Mouse (Mus musculus) G1E (cell line): Measurements from ENCODE around the gene Ndufb7. TPM values are rescaled to one million over a fixed set of nuclear protein-coding genes. Genes with fewer than 3 reads are reported as not detected.

ENCODE experiments used
- ATAC-seq: 2 replicates; pipeline ENCODE4 v1.8.0; 2016; ENCODE audit warnings: mild to moderate bottlenecking; ENCODE audit not compliant: insufficient number of reproducible peaks, poor library complexity, low FRiP score, severe bottlenecking; ENCODE audit errors: extremely low read depth
- DNase-seq: peaks from one replicate; pipeline ENCODE4 v3.0.0; 2012; ENCODE audit warnings: low spot score
- H3K27me3 ChIP-seq: 2 replicates; pipeline ENCODE4 v1.6.1; 2012; ENCODE audit warnings: mild to moderate bottlenecking, low read length, inconsistent platforms; ENCODE audit not compliant: insufficient read depth
- H3K36me3 ChIP-seq: replicated peaks from 2 replicates; pipeline ENCODE3; 2012; ENCODE audit warnings: mild to moderate bottlenecking, inconsistent platforms
- H3K4me1 ChIP-seq: 2 replicates; pipeline ENCODE4 v1.6.1; 2012; ENCODE audit warnings: low read depth, low read length, inconsistent platforms, mixed read lengths; ENCODE audit not compliant: insufficient read depth
- H3K4me3 ChIP-seq: 2 replicates; pipeline ENCODE4 v1.5.1; 2012; ENCODE audit warnings: low read depth, mild to moderate bottlenecking, inconsistent platforms, low read length, moderate library complexity, mixed read lengths
- H3K9me3 ChIP-seq: replicated peaks from 2 replicates; pipeline ENCODE4 v1.6.1; 2012; ENCODE audit warnings: inconsistent platforms
- CTCF ChIP-seq: IDR thresholded peaks from 2 replicates; pipeline ENCODE4 v1.5.1; 2012; ENCODE audit warnings: low read depth, low read length, inconsistent platforms, mixed read lengths
- GATA1 ChIP-seq: IDR thresholded peaks from 2 replicates; pipeline ENCODE4 v1.6.1; 2012; ENCODE audit warnings: borderline replicate concordance, low read length, inconsistent platforms, mixed read lengths
- GATA2 ChIP-seq: IDR thresholded peaks from 2 replicates; pipeline ENCODE4 v1.6.1; 2012; ENCODE audit warnings: low read depth, low read length, inconsistent platforms, borderline replicate concordance
- POLR2AphosphoS5 ChIP-seq: IDR thresholded peaks from 2 replicates; pipeline ENCODE4 v1.6.1; 2012; ENCODE audit warnings: low read depth, low read length, inconsistent platforms; ENCODE audit not compliant: insufficient replicate concordance
- TAL1 ChIP-seq: conservative IDR thresholded peaks from 2 replicates; pipeline ENCODE4 v1.6.1; 2012; ENCODE audit warnings: low read depth, low read length, inconsistent platforms, mixed read lengths
- polyA plus RNA-seq: library from polyadenylated mRNA; stranded (reverse); fragments of >175 nt; gene quantifications from 2 replicates; pipeline ENCODE4 v1.2.3, GENCODE M21; 2012
- total RNA-seq, 2 experiments: library from RNA; stranded (forward) in 1 of 2; stranded (reverse) in 1 of 2; fragments of 200-1000 nt in 1 of 2; fragments of >200 nt in 1 of 2; fragmentation: Nextera tagmentation in 1 of 2; gene quantifications; 2 replicates each; pipeline ENCODE4 v1.2.3; 2014 to 2017

Gene Ndufb7
- total and polyA plus RNA-seq, 3 experiments = 68.9 to 233 (median 144) TPM

GRCm38 (mm10) chr8:83562669-83563068 lies 3.8 kb upstream of the Ndufb7 start:
- H3K4me3 ChIP-seq = no peak overlapping the region
- H3K4me1 ChIP-seq = peaks cover 19% of the 10 kb centered on the region
- no peak for TF ChIP-seq CTCF
- TF ChIP-seq GATA2 = no peak
- no peak for TF ChIP-seq TAL1
- TF ChIP-seq POLR2AphosphoS5 = no peak
- no peak for TF ChIP-seq GATA1
- no peaks in the 10 kb centered on the region for H3K36me3 ChIP-seq
- no peak for ATAC-seq
- H3K27me3 ChIP-seq = peaks cover 13% of the 10 kb centered on the region
- no peak for DNase-seq
- H3K9me3 ChIP-seq = no peaks in the 10 kb centered on the region

GRCm38 (mm10) chr8:83563246-83563645 lies 3.2 kb upstream of the Ndufb7 start:
- peaks cover 3% of the 10 kb centered on the region for H3K36me3 ChIP-seq
- TF ChIP-seq POLR2AphosphoS5 (no peak), GATA1 (no peak), GATA2 (no peak), CTCF (no peak), TAL1 (no peak)
- DNase-seq (no peak), ATAC-seq (no peak)
- no peaks in the 10 kb centered on the region for H3K9me3 ChIP-seq
- peaks cover 25% of the 10 kb centered on the region for H3K4me1 ChIP-seq
- H3K27me3 ChIP-seq = peaks cover 13% of the 10 kb centered on the region
- H3K4me3 ChIP-seq = no peak overlapping the region

DNA sequence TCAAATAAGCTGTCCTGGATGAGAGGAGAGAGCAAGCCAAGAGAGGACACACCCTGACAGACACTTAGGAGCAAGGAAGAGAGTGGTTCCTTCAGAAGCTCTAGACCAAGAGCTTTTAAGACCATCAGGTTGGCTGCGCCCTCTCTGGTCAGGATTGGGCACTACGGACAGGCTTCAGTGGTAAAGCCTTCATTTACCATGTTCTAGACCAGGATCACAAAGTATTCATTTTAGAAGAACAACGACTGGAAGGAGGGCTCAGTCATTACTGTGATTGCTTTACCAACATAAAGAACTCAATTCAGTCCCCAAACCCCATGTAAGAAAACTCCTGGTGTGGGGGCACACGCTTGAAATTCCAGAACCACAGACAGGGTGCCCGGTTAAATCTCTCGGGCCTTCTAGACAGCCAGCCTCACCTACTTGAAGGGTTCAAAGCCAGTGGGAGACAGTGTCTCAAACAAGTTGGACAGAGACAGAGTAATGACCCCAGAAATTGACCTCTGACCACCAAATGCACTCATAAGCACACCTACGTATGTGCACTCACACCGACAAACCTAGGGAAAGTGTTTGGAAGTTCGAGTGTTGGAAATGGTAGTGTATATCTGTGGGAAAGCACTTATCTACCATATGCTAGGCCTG lies 618 bp upstream of the Ndufb7 start:
- TF ChIP-seq POLR2AphosphoS5 (no peak), GATA2 (no peak), GATA1 (no peak), CTCF (no peak), TAL1 (no peak)
- Histone ChIP-seq H3K4me1 (peaks cover 42% of the 10 kb centered on the region), H3K9me3 (no peaks in the 10 kb centered on the region), H3K27me3 (peaks cover 13% of the 10 kb centered on the region), H3K4me3 (peak overlapping the region; percentile 85; the same call in 1 of the 2 replicates), H3K36me3 (peaks cover 29% of the 10 kb centered on the region)
- DNase-seq = no peak
- no peak for ATAC-seq

DNA sequence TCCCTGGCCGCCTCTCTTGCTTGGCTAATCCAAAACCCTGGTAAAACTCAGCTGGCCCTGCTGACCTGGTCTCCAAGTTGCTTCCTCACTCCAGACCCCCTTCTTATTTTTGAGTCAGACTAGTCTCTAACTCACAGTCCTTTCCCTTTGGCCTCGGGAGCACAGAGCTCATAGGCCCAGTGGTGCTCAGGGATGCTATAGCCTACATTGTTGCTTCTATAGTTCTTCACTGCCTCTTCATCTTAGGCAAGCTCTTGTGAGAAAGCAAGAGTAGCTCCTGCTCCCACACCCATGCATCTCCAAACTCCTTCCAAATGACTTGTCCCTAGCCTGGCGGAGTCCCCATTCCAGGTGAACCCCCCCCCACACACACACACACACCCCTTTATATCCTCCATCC lies 1.2 kb downstream of the Ndufb7 start:
- Histone ChIP-seq H3K9me3 (no peaks in the 10 kb centered on the region), H3K4me3 (peak overlapping the region; percentile 85; the same call in 1 of the 2 replicates), H3K36me3 (peaks cover 47% of the 10 kb centered on the region), H3K27me3 (peaks cover 3% of the 10 kb centered on the region), H3K4me1 (peaks cover 53% of the 10 kb centered on the region)
- ATAC-seq = no peak
- TF ChIP-seq TAL1 = no peak
- no peak for TF ChIP-seq POLR2AphosphoS5
- no peak for TF ChIP-seq GATA2
- no peak for TF ChIP-seq CTCF
- TF ChIP-seq GATA1 = no peak
- DNase-seq = no peak

DNA sequence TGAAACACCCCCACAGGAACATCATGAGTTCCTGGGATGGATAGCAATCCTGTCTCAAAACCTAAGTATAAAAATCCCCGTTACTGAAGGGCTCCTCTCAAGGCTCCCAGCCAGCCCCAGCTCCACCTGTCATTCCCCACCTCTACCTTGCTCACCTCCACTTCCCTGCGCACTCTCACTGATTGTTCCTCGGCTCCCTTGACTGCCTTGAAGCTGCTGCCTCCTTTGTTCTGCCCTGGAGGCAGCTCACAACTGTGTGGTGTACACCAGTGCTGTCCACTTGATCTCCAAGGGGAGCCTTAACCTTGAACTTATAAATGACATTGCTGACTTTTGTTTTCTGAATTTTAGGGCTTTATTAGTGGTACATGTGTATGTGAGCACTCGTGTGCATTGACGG lies 1.7 kb downstream of the Ndufb7 start:
- Histone ChIP-seq H3K4me1 (peaks cover 52% of the 10 kb centered on the region), H3K27me3 (no peaks in the 10 kb centered on the region), H3K4me3 (peak overlapping the region; percentile 85; the same call in 1 of the 2 replicates), H3K36me3 (peaks cover 51% of the 10 kb centered on the region), H3K9me3 (no peaks in the 10 kb centered on the region)
- DNase-seq (no peak), ATAC-seq (no peak)
- TF ChIP-seq GATA1 (no peak), CTCF (no peak)

DNA sequence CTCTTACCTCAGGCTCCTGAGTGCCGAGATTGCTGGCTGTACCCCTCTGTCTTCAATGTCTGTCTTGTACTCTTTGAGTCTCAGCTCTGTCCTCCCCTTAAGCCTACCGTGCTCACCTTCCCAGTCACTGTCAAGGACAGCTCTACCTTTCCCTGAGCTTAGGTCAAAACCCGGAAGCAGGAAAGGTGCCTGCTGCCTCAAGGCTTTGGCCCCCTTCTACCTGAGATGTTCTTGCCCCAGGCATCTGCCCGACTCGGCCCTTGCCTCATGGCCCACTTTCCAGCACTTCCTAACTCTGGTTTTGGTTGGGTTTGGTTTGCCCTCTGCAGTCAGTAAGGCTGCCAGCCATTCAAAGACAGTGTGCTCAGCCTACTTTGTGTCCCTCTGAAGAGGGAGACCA lies 2.3 kb downstream of the Ndufb7 start:
- DNase-seq (no peak), ATAC-seq (no peak)
- H3K4me3 ChIP-seq = no peak overlapping the region
- H3K4me1 ChIP-seq = peaks cover 57% of the 10 kb centered on the region
- TF ChIP-seq CTCF (no peak), TAL1 (no peak), GATA1 (no peak), POLR2AphosphoS5 (no peak), GATA2 (no peak)
- no peaks in the 10 kb centered on the region for H3K9me3 ChIP-seq
- no peaks in the 10 kb centered on the region for H3K27me3 ChIP-seq
- peaks cover 58% of the 10 kb centered on the region for H3K36me3 ChIP-seq

DNA sequence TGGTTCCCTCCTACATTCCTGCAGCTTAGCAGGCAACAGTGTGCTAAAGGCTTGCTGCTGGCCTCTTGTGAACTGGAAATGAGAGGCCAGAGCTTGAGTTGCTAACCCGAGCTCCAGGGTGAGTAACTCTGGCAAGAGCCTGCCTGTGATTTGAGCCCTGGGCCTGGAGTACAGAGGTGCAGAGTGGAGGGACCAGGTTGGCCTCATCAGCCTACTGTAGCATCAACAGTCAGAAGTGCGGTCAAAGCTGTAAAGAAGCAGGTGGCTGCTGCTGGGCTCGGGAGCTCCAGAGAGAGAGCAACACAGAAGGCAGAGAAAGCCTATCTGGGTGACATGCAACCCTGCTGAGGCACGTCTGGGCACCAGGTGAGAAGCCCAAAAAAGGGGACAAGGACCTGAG lies 2.7 kb downstream of the Ndufb7 start:
- H3K27me3 ChIP-seq = no peaks in the 10 kb centered on the region
- peaks cover 62% of the 10 kb centered on the region for H3K36me3 ChIP-seq
- H3K9me3 ChIP-seq = no peaks in the 10 kb centered on the region
- peaks cover 61% of the 10 kb centered on the region for H3K4me1 ChIP-seq
- ATAC-seq = no peak
- DNase-seq = no peak
- TF ChIP-seq POLR2AphosphoS5 (no peak), TAL1 (no peak), GATA2 (no peak), GATA1 (no peak), CTCF (no peak)
- no peak overlapping the region for H3K4me3 ChIP-seq
